ENCODE assay signal across 7 mouse cellular contexts in the genomic region with DNA sequence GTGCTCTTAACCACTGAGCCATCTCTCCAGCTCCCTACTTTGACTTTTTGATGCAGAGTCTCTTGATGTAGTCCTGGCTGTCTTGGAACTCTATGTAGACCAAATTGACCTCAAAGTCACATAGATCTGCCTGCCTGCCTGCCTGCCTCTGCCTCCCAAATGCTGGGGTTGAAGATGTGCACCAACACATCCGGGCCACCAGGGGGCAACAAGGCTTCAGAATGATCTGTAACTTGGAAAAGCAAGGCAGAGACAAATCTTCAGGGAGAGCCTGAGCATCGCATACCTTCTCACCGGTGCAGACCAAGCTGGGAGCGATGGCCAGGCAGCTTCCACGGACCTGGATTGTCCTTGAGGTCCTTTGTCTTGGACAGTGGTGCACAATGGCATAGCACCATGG. TPM values are rescaled to one million over a fixed set of nuclear protein-coding genes. Genes with fewer than 3 reads are reported as not detected.
DNase-seq lines count a peak whose midpoint lies in the region; ATAC-seq and TF ChIP-seq lines count a peak whose summit lies in the region.

No protein-coding gene starts in this region.

- H3K4me2 ChIP-seq in stomach, postnatal 0 days (replicated peaks; ENCODE audit: low read depth), result no peak overlapping the region

- 41% methylated on average over 5 of the region's 5 CpGs for WGBS in stomach, postnatal 0 days

- no peak overlapping the region for H3K4me3 ChIP-seq in left cerebral cortex, adult 2 months
- H3K4me3 ChIP-seq in stomach, postnatal 0 days (ENCODE audit: low read depth, low read length), result no peak overlapping the region

- peak; percentile 38; the same call in 1 of the 2 replicates for ATAC-seq in stomach, postnatal 0 days (ENCODE audit: low FRiP score, low TSS enrichment)

- no peak for TF ChIP-seq EP300 in stomach, postnatal 0 days (optimal IDR thresholded peaks at IDR 0.05)

- intact Hi-C loops in left cerebral cortex, adult 2 months (cut with DNase I), result no loop called here
- intact Hi-C loops in left cerebral cortex, postnatal 25 days (cut with DNase I), result no loop called here
- intact Hi-C loops in heart, postnatal 14 days (cut with DNase I), result no loop called here

- H3K27me3 ChIP-seq in stomach, postnatal 0 days (ENCODE audit: control insufficient read depth, insufficient read depth, low read length), result no peaks in the 10 kb centered on the region

- H3K9ac ChIP-seq in stomach, postnatal 0 days (ENCODE audit: low read length), result no peak overlapping the region

- H3K9me3 ChIP-seq in stomach, postnatal 0 days (ENCODE audit: control insufficient read depth, low read length), result no peaks in the 10 kb centered on the region

- no peak overlapping the region for H3K27ac ChIP-seq in left cerebral cortex, adult 2 months
- H3K27ac ChIP-seq in stomach, postnatal 0 days (replicated peaks), result no peak overlapping the region

- peak; percentile 67 for TF ChIP-seq CTCF in left cerebral cortex, adult 2 months (IDR thresholded peaks at IDR 0.05)
- peak; percentile 83 for TF ChIP-seq CTCF in stomach, postnatal 0 days (IDR thresholded peaks at IDR 0.05; ENCODE audit: low read depth)

- H3K4me1 ChIP-seq in stomach, postnatal 0 days (replicated peaks; ENCODE audit: control insufficient read depth, insufficient read depth), result no peaks in the 10 kb centered on the region

- H3K36me3 ChIP-seq in stomach, postnatal 0 days (ENCODE audit: control insufficient read depth, insufficient read depth, low read length), result peaks cover 4% of the 10 kb centered on the region; the same call in 1 of the 2 replicates

- peak in 1 of 2 experiments; percentile 35 for DNase-seq in left cerebral cortex, adult 2 months (ENCODE audit: extremely low spot score in 1 of 2, low spot score in 2 of 2)
- DNase-seq in left cerebral cortex, postnatal 25 days (ENCODE audit: low spot score in 2 of 2), result no peak
- peak; percentile 40 for DNase-seq in Muller cell, postnatal 12 days (ENCODE audit: inconsistent ontology term)
- DNase-seq in c-Kit-positive CD71-positive TER-119-positive erythroid progenitor cells, embryonic 14.5 days (ENCODE audit: low spot score), result peak; percentile 54
- DNase-seq in heart, postnatal 14 days, result peak; percentile 55 to 68
- peak; percentile 74 for DNase-seq in lung, postnatal 25 days (ENCODE audit: low spot score)
- peak; percentile 66 for DNase-seq in stomach, postnatal 0 days (ENCODE audit: low spot score)

RNA-seq across cellular contexts. Expression of a gene that starts 7.9 kb away (rescaled TPM):
- 10 to 100 TPM; 71.6 to 77.5 TPM for total RNA-seq in left cerebral cortex, adult 2 months (2021)
- 10 to 100 TPM; 66.3 to 77.4 TPM for total RNA-seq in left cerebral cortex, postnatal 25 days (2021)
- 10 to 100 TPM; 49.5 to 50.0 TPM for total RNA-seq in heart, postnatal 14 days (2021)
- 168 and 181 TPM in 2 replicates for polyA plus RNA-seq in stomach, postnatal 0 days (2015; fragmentation: Nextera tagmentation; extraction: Ambion mirVana)

RNA-seq across cellular contexts. Expression of a gene that starts 13.2 kb away (rescaled TPM):
- 10 to 100 TPM; 11.7 to 15.3 TPM for total RNA-seq in left cerebral cortex, adult 2 months (2021)
- total RNA-seq in left cerebral cortex, postnatal 25 days (2021), result 10 to 100 TPM; 12.7 to 13.0 TPM
- total RNA-seq in heart, postnatal 14 days (2021), result 10 to 100 TPM; 10.4 to 10.6 TPM
- polyA plus RNA-seq in stomach, postnatal 0 days (2015; fragmentation: Nextera tagmentation; extraction: Ambion mirVana), result 13.3 and 15.8 TPM in 2 replicates

RNA-seq across cellular contexts. Expression of a gene that starts 27.6 kb away (rescaled TPM):
- 10 to 100 TPM; 28.0 to 28.3 TPM for total RNA-seq in left cerebral cortex, adult 2 months (2021)
- total RNA-seq in left cerebral cortex, postnatal 25 days (2021), result 10 to 100 TPM; 25.8 to 28.5 TPM
- total RNA-seq in heart, postnatal 14 days (2021), result 10 to 100 TPM in 1 of 2 experiments, 1 to 10 TPM in 1; 8.4 to 10.3 TPM
- polyA plus RNA-seq in stomach, postnatal 0 days (2015; fragmentation: Nextera tagmentation; extraction: Ambion mirVana), result 10.8 and 11.3 TPM in 2 replicates

RNA-seq across cellular contexts. Expression of a gene that starts 36.0 kb away (rescaled TPM):
- total RNA-seq in left cerebral cortex, adult 2 months (2021), result 1 to 10 TPM; 8.0 to 8.6 TPM
- 1 to 10 TPM; 7.2 to 8.0 TPM for total RNA-seq in left cerebral cortex, postnatal 25 days (2021)
- 10 to 100 TPM; 10.4 to 11.1 TPM for total RNA-seq in heart, postnatal 14 days (2021)
- polyA plus RNA-seq in stomach, postnatal 0 days (2015; fragmentation: Nextera tagmentation; extraction: Ambion mirVana), result 8.9 and 9.9 TPM in 2 replicates

RNA-seq across cellular contexts. Expression of a gene that starts 36.1 kb away (rescaled TPM):
- 100 to 1,000 TPM; 312 to 332 TPM for total RNA-seq in left cerebral cortex, adult 2 months (2021)
- 100 to 1,000 TPM; 365 to 371 TPM for total RNA-seq in left cerebral cortex, postnatal 25 days (2021)
- 100 to 1,000 TPM; 220 to 279 TPM for total RNA-seq in heart, postnatal 14 days (2021)
- 416 and 424 TPM in 2 replicates for polyA plus RNA-seq in stomach, postnatal 0 days (2015; fragmentation: Nextera tagmentation; extraction: Ambion mirVana)

Comparison
In these comparisons a context has a peak if more than half of its experiments do, and no peak if none do; other contexts are left out.
1. DNase-seq: peak in Muller cell, postnatal 12 days (single experiment), c-Kit-positive CD71-positive TER-119-positive erythroid progenitor cells, embryonic 14.5 days (single experiment), heart, postnatal 14 days (2 of 2), lung, postnatal 25 days (single experiment) and stomach, postnatal 0 days (single experiment); none in left cerebral cortex, postnatal 25 days (0 of 2).